Mouse (Mus musculus): Measurements from ENCODE around the gene Emsy. TPM values are rescaled to one million over a fixed set of nuclear protein-coding genes. Genes with fewer than 3 reads are reported as not detected.

The Emsy gene
- polyA plus RNA-seq, 1 experiment from 2014 or later, result 33.1 TPM

Other genes starting within 250 kb of the Emsy start
- not detected in 2 replicates for gene Gucy2d, start 216.4 kb downstream of the Emsy start, polyA plus RNA-seq (2015; fragmentation: Nextera tagmentation; extraction: Ambion mirVana)
- gene Lrrc32, start 167.5 kb downstream of the Emsy start, polyA plus RNA-seq (2015; fragmentation: Nextera tagmentation; extraction: Ambion mirVana), result 5.8 and 7.0 TPM in 2 replicates
- 69.9 and 73.9 TPM in 2 replicates for gene Thap12, start 46.3 kb upstream of the Emsy start, polyA plus RNA-seq (2015; fragmentation: Nextera tagmentation; extraction: Ambion mirVana)
- 37.2 and 38.3 TPM in 2 replicates for gene Wnt11, start 178.3 kb upstream of the Emsy start, polyA plus RNA-seq (2015; fragmentation: Nextera tagmentation; extraction: Ambion mirVana)